Mouse (Mus musculus): ENCODE measurements around the gene Gcc1.

GRCm38 (mm10) chr6:28471284-28472035, 43.3 kb upstream of the Gcc1 start:
- TF ChIP-seq CTCF (IDR thresholded peaks at IDR 0.05; ENCODE audit: low read depth, low read length) (no peak), POLR2AphosphoS5 (IDR thresholded peaks at IDR 0.05; ENCODE audit: insufficient replicate concordance, low read depth, low read length) (no peak), GATA1 (IDR thresholded peaks at IDR 0.05; ENCODE audit: borderline replicate concordance, low read length) (no peak)

Data from G1E (cell line).